Mouse (Mus musculus): ENCODE measurements around the gene Gabarapl2. TPM values are rescaled to one million over a fixed set of nuclear protein-coding genes. Genes with fewer than 3 reads are reported as not detected.

Gabarapl2 gene
- polyA plus RNA-seq, 1 experiment from 2014 or later, result 173 TPM

Other genes with a start within 250 kb of the Gabarapl2 start
- gene Ctrb1, start 249.7 kb upstream of the Gabarapl2 start, polyA plus RNA-seq (2016; fragmentation: Nextera tagmentation; extraction: Ambion mirVana), result not detected in 2 replicates
- 39.5 and 39.7 TPM in 2 replicates for gene Bcar1, start 196.9 kb upstream of the Gabarapl2 start, polyA plus RNA-seq (2016; fragmentation: Nextera tagmentation; extraction: Ambion mirVana)
- 239 and 240 TPM in 2 replicates for gene Cfdp1, start 86.4 kb upstream of the Gabarapl2 start, polyA plus RNA-seq (2016; fragmentation: Nextera tagmentation; extraction: Ambion mirVana)
- gene Tmem170, start 64.0 kb upstream of the Gabarapl2 start, polyA plus RNA-seq (2016; fragmentation: Nextera tagmentation; extraction: Ambion mirVana), result 8.4 and 9.1 TPM in 2 replicates
- gene Chst5, start 30.3 kb upstream of the Gabarapl2 start, polyA plus RNA-seq (2016; fragmentation: Nextera tagmentation; extraction: Ambion mirVana), result 3.8 and 4.3 TPM in 2 replicates
- gene Tmem231, start 6.8 kb upstream of the Gabarapl2 start, polyA plus RNA-seq (2016; fragmentation: Nextera tagmentation; extraction: Ambion mirVana), result 20.9 and 23.4 TPM in 2 replicates
- 13.4 and 13.5 TPM in 2 replicates for gene Adat1, start 51.6 kb downstream of the Gabarapl2 start, polyA plus RNA-seq (2016; fragmentation: Nextera tagmentation; extraction: Ambion mirVana)
- gene Kars, start 70.6 kb downstream of the Gabarapl2 start, polyA plus RNA-seq (2016; fragmentation: Nextera tagmentation; extraction: Ambion mirVana), result 237 and 240 TPM in 2 replicates
- gene Terf2ip, start 70.7 kb downstream of the Gabarapl2 start, polyA plus RNA-seq (2016; fragmentation: Nextera tagmentation; extraction: Ambion mirVana), result 29.4 and 30.5 TPM in 2 replicates
- 0.51 and 1.3 TPM in 2 replicates for gene Gm6793, start 74.3 kb downstream of the Gabarapl2 start, polyA plus RNA-seq (2016; fragmentation: Nextera tagmentation; extraction: Ambion mirVana)

All from limb, embryonic 12.5 days (tissue).